Mouse (Mus musculus) cerebellum, adult 2 months (tissue): Measurements from ENCODE around the gene Prss38. TPM values are rescaled to one million over a fixed set of nuclear protein-coding genes. Genes with fewer than 3 reads are reported as not detected.

Experiments
- DNase-seq, 2 experiments: peaks; one replicate each; pipeline ENCODE4 v3.0.0; 2021
- H3K27ac ChIP-seq: fragments of 200-500 bp; 2 replicates; pipeline ENCODE4 v1.5.1; 2012; ENCODE audit warnings: low read length, control low read depth, inconsistent platforms; ENCODE audit not compliant: insufficient read depth
- H3K27me3 ChIP-seq: fragments of 200-500 bp; 2 replicates; pipeline ENCODE4 v1.6.1; 2012; ENCODE audit warnings: inconsistent platforms, mild to moderate bottlenecking, low read length, moderate library complexity; ENCODE audit not compliant: control insufficient read depth, insufficient read depth
- H3K4me1 ChIP-seq: fragments of 200-500 bp; 2 replicates; pipeline ENCODE4 v1.6.1; 2011; ENCODE audit warnings: low read length; ENCODE audit not compliant: control insufficient read depth, insufficient read depth
- H3K4me3 ChIP-seq: fragments of 200-500 bp; replicated peaks from 2 replicates; pipeline ENCODE3; 2011; ENCODE audit warnings: mild to moderate bottlenecking, low read depth, low read length, control low read depth; ENCODE audit not compliant: insufficient read depth
- CTCF ChIP-seq: fragments of 200-500 bp; IDR thresholded peaks from 2 replicates; pipeline ENCODE4 v1.5.1; 2011; ENCODE audit warnings: low read depth, mild to moderate bottlenecking, control low read depth, low read length, moderate library complexity, borderline replicate concordance; ENCODE audit not compliant: insufficient read depth
- POLR2A ChIP-seq: fragments of 200-500 bp; IDR thresholded peaks from 2 replicates; pipeline ENCODE4 v1.6.1; 2011; ENCODE audit warnings: low read length, control low read depth, borderline replicate concordance; ENCODE audit not compliant: insufficient read depth
- WGBS: fragments of 180-500 bp; shearing (Covaris S2); methylation state at CpG from one replicate; pipeline ENCODE4 v1.1.7; 2018; 5-methylcytosine and 5-hydroxymethylcytosine counted together
- polyA plus RNA-seq: library from polyadenylated mRNA; depleted of rRNA; stranded (reverse); fragments of >200 nt; gene quantifications from 2 replicates; pipeline ENCODE4 v1.2.3, GENCODE M21; 2012

Prss38 gene
- polyA plus RNA-seq, 1 experiment, result not detected

DNA sequence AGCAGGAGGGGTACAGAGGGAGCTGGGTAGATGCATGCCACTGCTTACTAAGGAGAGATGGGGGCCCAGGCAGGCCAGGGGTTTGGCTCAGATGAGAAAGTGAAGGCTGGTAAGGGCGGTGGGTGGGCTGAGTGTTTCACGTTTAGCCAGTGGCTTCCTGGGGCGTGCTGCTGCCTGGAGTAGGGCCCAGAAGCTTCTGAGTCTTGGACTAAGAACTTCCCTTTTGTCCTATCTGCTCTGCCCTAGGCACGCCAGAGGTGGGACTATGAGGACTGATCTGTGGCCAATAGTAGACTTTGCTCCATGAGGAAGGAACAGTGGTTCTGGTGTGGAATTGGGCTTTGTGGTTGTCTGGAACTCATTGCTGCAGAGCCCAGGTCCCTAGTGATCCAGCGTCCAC is 32.5 kb downstream of the Prss38 start:
- H3K4me1 ChIP-seq, result no peaks in the 10 kb centered on the region; the same call in 1 of the 2 replicates
- DNase-seq, result no peak
- TF ChIP-seq CTCF, result no peak
- no peak for TF ChIP-seq POLR2A
- 56% methylated on average over 5 of the region's 5 CpGs for WGBS
- no peak overlapping the region for H3K4me3 ChIP-seq
- H3K27ac ChIP-seq, result no peak overlapping the region
- no peaks in the 10 kb centered on the region for H3K27me3 ChIP-seq

DNA sequence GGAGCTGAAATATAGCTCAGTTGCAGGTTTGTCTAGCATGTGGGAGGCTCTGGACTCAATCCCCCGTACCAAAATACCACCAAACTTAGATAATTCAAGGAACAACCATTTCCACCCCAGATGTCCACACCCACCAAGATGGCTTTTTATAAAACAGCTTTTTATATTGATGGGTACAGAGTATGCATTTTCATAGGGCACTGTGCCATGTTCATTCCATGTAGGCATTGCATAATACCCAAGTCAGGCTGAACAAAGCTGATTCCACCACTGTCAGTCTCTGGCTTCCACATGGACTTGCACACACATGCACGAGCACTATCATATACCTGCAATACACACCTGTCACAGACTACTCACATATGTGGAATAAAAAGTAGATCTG is 36.7 kb downstream of the Prss38 start:
- Histone ChIP-seq H3K27me3 (no peaks in the 10 kb centered on the region), H3K4me1 (no peaks in the 10 kb centered on the region; the same call in 1 of the 2 replicates), H3K27ac (no peak overlapping the region), H3K4me3 (no peak overlapping the region)
- 89% methylated on average over 2 of the region's 2 CpGs for WGBS
- DNase-seq, result no peak
- TF ChIP-seq POLR2A, result no peak
- no peak for TF ChIP-seq CTCF

DNA sequence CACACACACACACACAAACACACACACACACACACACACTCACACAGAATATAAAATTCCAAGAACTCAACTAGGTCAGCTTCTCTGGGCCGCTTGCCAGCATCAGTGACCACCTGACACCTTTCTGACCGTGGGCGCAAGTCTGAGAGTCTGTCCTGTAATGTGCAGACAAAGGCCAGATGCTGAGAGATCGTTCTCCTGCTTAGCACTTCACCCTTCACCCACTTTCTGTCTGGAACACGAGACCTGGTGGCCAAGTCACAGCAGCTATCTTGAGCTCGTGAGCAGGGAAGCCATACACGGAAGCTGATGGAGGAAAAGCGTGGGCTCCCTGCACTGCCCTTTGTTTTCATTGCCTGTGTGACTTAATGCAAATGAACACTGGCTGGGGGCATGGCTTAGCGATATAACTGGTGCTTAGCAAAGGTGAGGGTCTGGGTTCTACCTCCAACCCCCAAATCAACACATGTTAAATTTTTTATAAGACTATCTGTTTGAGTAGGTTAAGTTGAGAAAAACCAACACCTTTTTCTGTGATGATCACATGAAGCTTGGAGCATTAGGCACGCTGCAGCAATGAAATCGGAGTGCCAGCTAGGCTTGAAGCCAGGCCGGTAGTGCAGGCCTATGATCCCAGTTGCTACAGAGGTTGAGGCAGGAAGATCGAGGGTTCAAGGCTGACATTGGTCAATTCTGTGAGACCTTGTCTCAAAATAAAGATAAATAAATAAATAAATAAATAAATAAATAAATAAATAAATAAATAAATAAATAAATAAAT is 37.3 kb downstream of the Prss38 start:
- no peak for TF ChIP-seq POLR2A
- H3K27me3 ChIP-seq, result no peaks in the 10 kb centered on the region
- no peaks in the 10 kb centered on the region; the same call in 1 of the 2 replicates for H3K4me1 ChIP-seq

GRCm38 (mm10) chr11:59336381-59336780 is 39.1 kb downstream of the Prss38 start:
- DNase-seq, result no peak
- TF ChIP-seq POLR2A (no peak), CTCF (no peak)
- Histone ChIP-seq H3K4me3 (no peak overlapping the region), H3K4me1 (no peaks in the 10 kb centered on the region; the same call in 1 of the 2 replicates), H3K27me3 (no peaks in the 10 kb centered on the region), H3K27ac (no peak overlapping the region)
- 17% methylated on average over 1 of the region's 1 CpGs for WGBS

More for the DNA sequence above, 37.3 kb downstream of the Prss38 start:
- H3K4me3 ChIP-seq, result no peak overlapping the region
- 47% methylated on average over 13 of the region's 13 CpGs for WGBS
- no peak overlapping the region for H3K27ac ChIP-seq
- DNase-seq, result peak in 1 of 2 experiments; percentile 22

- no peak overlapping the region for H3K27ac ChIP-seq
- no peaks in the 10 kb centered on the region; the same call in 1 of the 2 replicates for H3K4me1 ChIP-seq
- no peak for TF ChIP-seq CTCF
- TF ChIP-seq POLR2A, result no peak
- 35% methylated on average over 2 of the region's 2 CpGs for WGBS
- DNase-seq, result no peak
- H3K27me3 ChIP-seq, result no peaks in the 10 kb centered on the region
- H3K4me3 ChIP-seq, result no peak overlapping the region
Observed at GRCm38 (mm10) chr11:59335942-59336341, 39.5 kb downstream of the Prss38 start.

- Histone ChIP-seq H3K27ac (no peak overlapping the region), H3K4me3 (no peak overlapping the region), H3K27me3 (no peaks in the 10 kb centered on the region), H3K4me1 (no peaks in the 10 kb centered on the region; the same call in 1 of the 2 replicates)
- 82% methylated on average over 4 of the region's 4 CpGs for WGBS
- TF ChIP-seq POLR2A (no peak), CTCF (no peak)
- no peak for DNase-seq
Observed at GRCm38 (mm10) chr11:59335150-59335549, 40.3 kb downstream of the Prss38 start.

- H3K27me3 ChIP-seq, result no peaks in the 10 kb centered on the region
- H3K27ac ChIP-seq, result no peak overlapping the region
- no peak for TF ChIP-seq CTCF
- no peak for TF ChIP-seq POLR2A
- H3K4me1 ChIP-seq, result no peaks in the 10 kb centered on the region; the same call in 1 of the 2 replicates
- no peak for DNase-seq
- no peak overlapping the region for H3K4me3 ChIP-seq
- WGBS, result 71% methylated on average over 9 of the region's 9 CpGs
Observed at GRCm38 (mm10) chr11:59332938-59333337, 42.5 kb downstream of the Prss38 start.

- no peaks in the 10 kb centered on the region for H3K27me3 ChIP-seq
- DNase-seq, result no peak
- TF ChIP-seq CTCF, result no peak
- no peak for TF ChIP-seq POLR2A
- no peaks in the 10 kb centered on the region for H3K4me1 ChIP-seq
- WGBS, result 88% methylated on average over 16 of the region's 16 CpGs
- no peak overlapping the region for H3K4me3 ChIP-seq
- H3K27ac ChIP-seq, result no peak overlapping the region
Observed at GRCm38 (mm10) chr11:59331167-59331869, 44.1 kb downstream of the Prss38 start.
